Mouse (Mus musculus) stomach, postnatal 0 days (tissue): ENCODE results near the gene Rom1.

Source experiments
- CTCF ChIP-seq: IDR thresholded peaks from 2 replicates; pipeline ENCODE4 v1.5.1; 2016; ENCODE audit warnings: antibody characterized with exemption, low read depth, mild to moderate bottlenecking, moderate library complexity
- EP300 ChIP-seq: optimal IDR thresholded peaks from 2 replicates; pipeline ENCODE3; 2016; ENCODE audit warnings: antibody characterized with exemption

GRCm38 (mm10) chr19:8944750-8945149 lies 15.6 kb upstream of the Rom1 start:
- peak; percentile 25 for TF ChIP-seq EP300
- no peak for TF ChIP-seq CTCF
